Mouse (Mus musculus) midbrain, embryonic 10.5 days (tissue): Measurements from ENCODE around the gene Csad. TPM values are rescaled to one million over a fixed set of nuclear protein-coding genes. Genes with fewer than 3 reads are reported as not detected.

Experiments
- DNase-seq: peaks from one replicate; pipeline ENCODE4 v3.0.0-alpha.2; 2017; ENCODE audit warnings: low spot score
- H3K27ac ChIP-seq: fragments of 300-500 bp; sonication (generic); replicated peaks from 2 replicates; pipeline ENCODE4 v1.5.1; 2016; ENCODE audit warnings: mild to moderate bottlenecking
- H3K27me3 ChIP-seq: fragments of 300-500 bp; sonication (generic); 2 replicates; pipeline ENCODE4 v1.6.1; 2016; ENCODE audit warnings: low read depth, mild to moderate bottlenecking; ENCODE audit not compliant: poor library complexity, severe bottlenecking
- H3K36me3 ChIP-seq: fragments of 300-500 bp; sonication (generic); 2 replicates; pipeline ENCODE4 v1.6.1; 2016; ENCODE audit warnings: mild to moderate bottlenecking, moderate library complexity
- H3K4me1 ChIP-seq: fragments of 300-500 bp; sonication (generic); 2 replicates; pipeline ENCODE4 v1.6.1; 2016
- H3K4me3 ChIP-seq: fragments of 300-500 bp; sonication (generic); 2 replicates; pipeline ENCODE4 v1.5.1; 2016; ENCODE audit warnings: mild to moderate bottlenecking, moderate library complexity
- H3K9me3 ChIP-seq: fragments of 300-500 bp; sonication (generic); replicated peaks from 2 replicates; pipeline ENCODE4 v1.6.1; 2016; ENCODE audit warnings: mild to moderate bottlenecking
- WGBS: fragments of 180-500 bp; shearing (Covaris S2); methylation state at CpG from one replicate; pipeline ENCODE4 v1.1.7; 2016; 5-methylcytosine and 5-hydroxymethylcytosine counted together
- polyA plus RNA-seq: library from polyadenylated mRNA; unstranded; fragments of >200 nt; fragmentation: Nextera tagmentation; extraction: Ambion mirVana; gene quantifications from 2 replicates; pipeline ENCODE4 v1.2.1, GENCODE M21; 2016

Gene Csad
- polyA plus RNA-seq, 1 experiment from 2014 or later: 32.8 TPM

DNA sequence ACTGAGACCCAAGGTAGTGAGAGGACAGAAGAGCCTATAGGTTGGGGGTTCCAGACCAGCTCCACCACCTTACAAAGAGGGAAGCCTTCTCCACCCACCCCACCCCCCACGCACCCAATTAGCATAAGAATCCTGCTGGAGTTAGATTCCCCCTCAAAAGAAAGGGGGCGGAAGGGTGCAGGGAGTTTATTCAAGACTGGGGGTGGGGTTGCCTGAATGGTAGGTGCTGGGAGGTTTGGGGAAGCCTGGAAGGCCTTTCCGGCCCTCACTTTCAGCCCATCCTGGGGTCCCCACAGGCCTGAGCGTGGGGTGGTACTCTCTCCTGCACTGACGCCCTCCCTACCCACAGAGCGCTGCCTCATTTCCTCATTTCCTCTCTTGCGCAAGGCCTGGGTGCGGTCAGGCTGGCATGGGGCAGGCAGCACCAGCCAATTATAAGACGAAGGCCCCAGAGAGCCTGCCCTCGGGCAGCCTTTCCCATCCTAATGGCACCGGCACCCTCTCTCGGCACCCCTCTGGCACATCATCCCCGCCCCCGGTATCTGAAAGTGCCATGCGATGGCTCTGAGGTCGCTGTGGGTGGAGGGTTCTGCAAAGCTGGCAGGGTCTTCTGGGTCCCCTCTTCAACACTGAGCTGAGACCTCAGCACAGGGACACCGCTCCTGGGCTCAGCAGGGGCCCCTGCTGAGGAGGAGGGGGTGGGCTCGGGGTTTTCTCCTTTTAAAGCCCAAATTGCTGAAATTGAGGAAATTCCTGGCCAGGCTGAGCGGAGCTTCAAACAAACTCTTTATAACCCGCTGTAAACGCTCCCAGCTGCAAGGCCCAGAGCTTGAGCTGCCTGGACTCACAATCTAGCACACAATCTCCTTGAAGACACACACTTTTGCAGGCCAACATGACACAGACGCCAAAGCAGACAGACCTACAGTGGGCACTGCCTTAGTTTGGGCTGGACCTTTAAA, 39.0 kb upstream of the Csad start:
- H3K27ac ChIP-seq: peak overlapping the region; percentile 30; the same call in 1 of the 2 replicates
- peak overlapping the region; percentile 31 for H3K4me3 ChIP-seq
- H3K4me1 ChIP-seq: peaks cover 60% of the 10 kb centered on the region
- DNase-seq: no peak
- H3K36me3 ChIP-seq: no peaks in the 10 kb centered on the region
- 9% methylated on average over 22 of the region's 22 CpGs for WGBS
- H3K9me3 ChIP-seq: no peaks in the 10 kb centered on the region
- peaks cover 91% of the 10 kb centered on the region for H3K27me3 ChIP-seq

DNA sequence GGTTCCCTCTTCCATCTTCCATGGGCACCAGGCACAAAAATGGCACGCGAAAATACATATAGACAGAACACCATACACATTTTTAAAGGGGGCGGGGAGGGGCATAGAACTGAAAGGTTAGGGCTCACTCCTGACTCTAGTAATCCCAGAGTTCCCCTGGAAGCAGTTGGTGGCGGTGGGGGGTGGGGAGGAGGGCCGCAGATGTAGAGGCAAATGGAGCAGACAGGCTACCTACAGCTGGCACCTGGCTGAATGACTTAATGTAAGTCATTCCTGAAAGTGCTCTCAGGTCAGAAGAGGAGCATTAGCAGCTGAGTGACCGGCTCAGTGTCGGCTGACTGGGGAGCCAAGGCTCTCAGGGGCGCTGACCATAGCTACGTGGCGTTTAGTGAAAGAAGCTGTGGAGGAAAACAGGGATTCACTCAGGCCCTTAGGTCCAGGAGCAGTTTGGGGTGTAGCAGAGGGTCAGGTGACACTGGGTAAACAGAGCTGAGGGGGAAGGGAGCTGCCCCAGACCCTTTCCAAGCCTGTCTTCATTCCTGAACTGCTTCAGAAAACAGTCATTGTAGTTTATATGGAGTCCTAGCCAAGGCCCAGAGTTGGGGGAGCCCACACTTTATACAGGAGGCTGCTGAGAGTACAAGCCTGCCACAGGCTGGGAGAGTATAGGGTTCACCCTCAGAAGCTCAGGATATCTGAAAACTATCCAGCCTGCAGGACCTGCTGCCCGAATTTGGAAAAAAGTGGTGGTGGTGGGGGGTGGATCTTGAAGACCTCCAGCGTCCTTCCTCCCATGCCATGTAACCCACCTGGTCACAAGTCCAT, 38.1 kb upstream of the Csad start:
- Histone ChIP-seq H3K36me3 (no peaks in the 10 kb centered on the region), H3K4me1 (peaks cover 51% of the 10 kb centered on the region), H3K4me3 (no peak overlapping the region), H3K27ac (no peak overlapping the region), H3K27me3 (peaks cover 82% of the 10 kb centered on the region), H3K9me3 (no peaks in the 10 kb centered on the region)
- DNase-seq: no peak
- 26% methylated on average over 12 of the region's 12 CpGs for WGBS

DNA sequence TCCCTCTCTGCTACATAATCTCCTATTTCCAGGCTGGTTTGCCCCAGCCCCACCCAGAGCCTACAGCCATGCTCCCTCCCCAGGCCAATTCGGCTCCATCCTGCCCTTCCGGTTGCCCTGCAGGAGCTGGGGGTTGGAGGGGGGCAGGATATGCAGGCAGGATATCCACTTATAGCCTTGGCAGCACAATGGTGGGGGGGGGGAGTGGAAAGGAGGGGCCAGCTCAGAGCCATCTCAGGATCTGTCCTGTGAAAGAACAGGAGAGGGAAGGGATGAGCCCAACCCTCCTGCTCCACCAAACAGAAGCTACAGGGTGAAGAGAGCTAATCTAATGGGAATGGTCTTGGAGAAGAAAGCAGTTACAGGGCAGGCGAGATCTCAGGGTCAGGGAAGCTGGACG, 36.1 kb upstream of the Csad start:
- DNase-seq: no peak
- Histone ChIP-seq H3K4me3 (no peak overlapping the region), H3K9me3 (no peaks in the 10 kb centered on the region), H3K27me3 (peaks cover 62% of the 10 kb centered on the region), H3K4me1 (peaks cover 38% of the 10 kb centered on the region), H3K36me3 (no peaks in the 10 kb centered on the region), H3K27ac (no peak overlapping the region)
- WGBS: 85% methylated on average over 4 of the region's 4 CpGs

DNA sequence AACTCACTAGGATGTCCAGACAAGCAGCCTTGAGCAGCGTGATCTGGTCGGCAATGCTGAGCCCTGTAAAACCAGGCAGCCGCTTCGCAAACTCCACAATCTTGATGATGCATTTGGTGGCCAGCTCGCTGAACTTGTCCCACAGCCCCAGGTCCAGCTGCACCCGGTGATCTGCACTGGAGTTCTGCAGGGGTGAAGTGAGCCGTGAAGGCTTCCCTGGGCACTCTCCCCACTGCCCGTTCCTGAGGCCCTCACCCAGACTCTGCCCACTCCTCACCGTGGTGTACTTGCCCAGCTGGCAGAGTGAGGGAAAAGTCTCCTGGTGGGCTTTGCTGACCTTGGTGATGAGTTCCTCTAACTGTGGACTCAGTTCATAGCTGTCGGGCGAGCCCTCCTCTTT, 35.3 kb upstream of the Csad start:
- Histone ChIP-seq H3K4me1 (peaks cover 38% of the 10 kb centered on the region), H3K27me3 (peaks cover 54% of the 10 kb centered on the region), H3K4me3 (no peak overlapping the region), H3K9me3 (no peaks in the 10 kb centered on the region), H3K27ac (no peak overlapping the region), H3K36me3 (no peaks in the 10 kb centered on the region)
- no peak for DNase-seq
- WGBS: 76% methylated on average over 11 of the region's 11 CpGs

DNA sequence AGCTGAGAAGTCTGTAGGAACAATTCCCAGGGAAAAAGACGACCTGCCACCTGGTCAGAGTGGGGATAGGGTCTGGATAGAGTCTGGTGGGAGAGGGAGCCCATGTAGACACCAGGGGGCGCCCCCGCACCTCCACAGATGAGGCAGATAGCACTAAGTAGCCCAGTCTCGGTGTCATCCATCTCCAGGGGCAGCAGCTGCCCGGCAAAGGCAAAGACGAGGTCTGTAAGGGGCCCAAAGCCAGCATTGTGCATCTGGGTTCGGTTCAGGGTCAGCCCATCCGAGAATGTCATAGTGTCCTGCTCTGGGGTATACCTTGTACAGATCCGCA, 34.7 kb upstream of the Csad start:
- Histone ChIP-seq H3K36me3 (no peaks in the 10 kb centered on the region), H3K27ac (no peak overlapping the region), H3K4me1 (peaks cover 40% of the 10 kb centered on the region), H3K27me3 (peaks cover 48% of the 10 kb centered on the region), H3K4me3 (peak overlapping the region; percentile 3; the same call in 1 of the 2 replicates), H3K9me3 (no peaks in the 10 kb centered on the region)
- DNase-seq: peak; percentile 86
- 11% methylated on average over 9 of the region's 9 CpGs for WGBS

DNA sequence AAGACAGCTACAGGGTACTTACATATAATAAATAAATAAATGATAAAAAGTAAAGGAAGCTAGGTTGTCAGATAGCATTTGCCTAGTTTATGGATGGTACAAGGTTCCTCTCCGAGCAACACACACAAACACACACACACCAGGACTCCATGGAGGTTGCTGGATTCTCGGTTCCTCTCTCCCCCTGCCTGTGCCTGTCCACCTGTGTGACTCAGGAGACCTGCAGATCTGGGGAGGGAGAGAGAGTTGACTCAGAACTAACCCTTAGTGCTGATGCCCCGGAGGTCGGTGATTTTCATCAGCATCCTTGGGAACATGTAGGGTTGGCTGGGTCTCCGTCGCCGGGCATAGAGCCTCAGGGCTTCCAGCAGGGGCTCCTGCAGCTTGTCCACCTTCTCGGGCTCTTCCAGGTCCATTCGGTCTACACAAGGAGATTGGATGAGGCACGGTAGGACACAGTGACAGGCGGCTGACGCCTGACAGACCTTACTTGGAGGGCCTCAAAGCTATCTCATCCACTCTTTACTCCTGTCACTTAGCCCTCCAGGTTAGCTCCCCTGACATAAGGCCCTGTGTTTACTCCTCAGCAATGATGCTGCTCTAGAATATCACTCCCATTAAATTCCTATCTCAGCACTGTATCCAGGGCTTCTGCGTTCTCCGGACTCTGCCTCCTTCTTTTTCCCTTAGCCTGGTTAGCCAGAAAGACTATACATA, 34.2 kb upstream of the Csad start:
- Histone ChIP-seq H3K4me3 (peak overlapping the region; percentile 3; the same call in 1 of the 2 replicates), H3K4me1 (peaks cover 40% of the 10 kb centered on the region), H3K36me3 (no peaks in the 10 kb centered on the region), H3K9me3 (no peaks in the 10 kb centered on the region), H3K27me3 (peaks cover 43% of the 10 kb centered on the region), H3K27ac (no peak overlapping the region)
- 90% methylated on average over 14 of the region's 14 CpGs for whole genome bisulfite sequencing
- no peak for DNase-seq

DNA sequence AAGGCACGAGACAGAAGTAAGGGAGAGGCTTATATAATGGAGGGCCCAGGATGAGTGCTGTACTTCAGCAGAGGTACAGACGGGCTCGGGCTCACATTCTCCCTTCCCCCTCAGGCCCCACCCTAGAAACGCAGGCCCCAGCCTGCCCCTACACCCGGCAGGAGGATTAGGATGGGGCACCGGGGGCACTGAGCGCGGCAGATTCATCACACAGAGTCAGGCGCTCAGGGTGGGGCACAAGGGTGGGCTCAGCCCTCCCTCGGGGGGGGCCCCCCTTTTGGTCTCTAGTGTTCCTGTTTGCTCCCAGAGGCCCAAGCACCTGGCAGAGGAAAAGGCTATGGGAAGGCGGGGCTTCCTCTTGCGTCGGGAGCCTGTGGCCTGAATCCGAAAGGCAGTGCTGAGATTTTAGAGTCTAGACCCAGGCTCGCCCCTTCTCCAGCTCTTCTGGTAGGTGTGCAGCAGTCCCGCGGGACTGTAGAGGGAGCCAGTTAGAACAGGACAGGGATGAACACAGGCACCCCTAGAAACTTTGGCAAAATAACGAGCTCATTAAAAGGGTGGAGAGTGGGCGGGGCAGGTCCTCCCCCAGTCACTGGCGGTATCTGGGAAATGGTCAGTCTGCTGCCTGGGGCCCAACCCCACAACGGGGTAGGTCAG, 31.0 kb upstream of the Csad start:
- H3K27me3 ChIP-seq: peaks cover 11% of the 10 kb centered on the region
- peak; percentile 39 for DNase-seq
- H3K27ac ChIP-seq: peak overlapping the region; percentile 83
- H3K9me3 ChIP-seq: no peaks in the 10 kb centered on the region
- H3K4me3 ChIP-seq: peak overlapping the region; percentile 44
- H3K4me1 ChIP-seq: peaks cover 36% of the 10 kb centered on the region
- 25% methylated on average over 21 of the region's 21 CpGs for WGBS
- H3K36me3 ChIP-seq: no peaks in the 10 kb centered on the region

DNA sequence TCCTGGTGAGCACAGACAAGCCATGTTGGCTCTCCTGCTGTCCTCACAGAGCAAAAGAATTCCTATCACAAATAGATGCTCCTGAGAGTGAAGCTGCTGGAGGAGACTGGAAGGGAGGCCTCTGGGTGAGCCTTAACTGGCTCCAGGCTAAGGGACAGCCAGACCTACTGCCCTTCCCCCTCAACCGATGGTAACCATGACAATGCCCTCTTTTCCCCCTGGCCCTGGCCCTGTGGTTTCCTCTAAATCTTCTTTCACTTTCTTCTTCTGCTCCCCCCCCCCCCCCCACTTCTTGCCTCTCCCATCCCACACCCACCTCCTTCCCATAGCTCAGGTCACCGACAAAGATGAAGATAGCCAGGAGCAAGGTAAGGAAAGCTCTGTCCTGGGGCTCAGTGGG, 29.4 kb upstream of the Csad start:
- Histone ChIP-seq H3K4me3 (no peak overlapping the region), H3K27ac (peak overlapping the region; percentile 38; the same call in 1 of the 2 replicates), H3K9me3 (no peaks in the 10 kb centered on the region), H3K4me1 (peaks cover 36% of the 10 kb centered on the region), H3K36me3 (no peaks in the 10 kb centered on the region), H3K27me3 (no peaks in the 10 kb centered on the region)
- no peak for DNase-seq
- WGBS: 27% methylated on average over 2 of the region's 2 CpGs

DNA sequence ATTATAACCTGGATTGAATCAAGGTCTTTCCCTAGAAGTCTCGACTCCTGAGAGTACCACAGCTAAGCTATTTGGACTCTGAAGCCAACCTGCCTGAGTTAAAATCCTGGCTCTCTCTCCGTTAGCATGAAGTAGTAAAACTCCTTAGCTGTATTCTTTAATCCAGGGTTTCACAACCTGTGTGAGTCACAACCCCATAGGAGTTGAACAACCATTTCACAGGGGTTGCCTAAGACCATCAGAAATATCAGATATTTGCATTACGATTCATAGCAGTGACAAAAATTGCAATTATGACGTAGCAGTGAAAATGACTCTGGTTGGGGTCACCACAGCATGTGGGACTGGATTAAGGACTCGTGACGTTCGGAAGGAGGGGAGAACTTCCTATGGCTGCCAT, 28.2 kb upstream of the Csad start:
- no peak for DNase-seq
- no peaks in the 10 kb centered on the region for H3K27me3 ChIP-seq
- no peaks in the 10 kb centered on the region for H3K36me3 ChIP-seq
- H3K4me3 ChIP-seq: no peak overlapping the region
- peaks cover 36% of the 10 kb centered on the region for H3K4me1 ChIP-seq
- WGBS: 88% methylated on average over 7 of the region's 7 CpGs
- no peak overlapping the region for H3K27ac ChIP-seq
- H3K9me3 ChIP-seq: no peaks in the 10 kb centered on the region

DNA sequence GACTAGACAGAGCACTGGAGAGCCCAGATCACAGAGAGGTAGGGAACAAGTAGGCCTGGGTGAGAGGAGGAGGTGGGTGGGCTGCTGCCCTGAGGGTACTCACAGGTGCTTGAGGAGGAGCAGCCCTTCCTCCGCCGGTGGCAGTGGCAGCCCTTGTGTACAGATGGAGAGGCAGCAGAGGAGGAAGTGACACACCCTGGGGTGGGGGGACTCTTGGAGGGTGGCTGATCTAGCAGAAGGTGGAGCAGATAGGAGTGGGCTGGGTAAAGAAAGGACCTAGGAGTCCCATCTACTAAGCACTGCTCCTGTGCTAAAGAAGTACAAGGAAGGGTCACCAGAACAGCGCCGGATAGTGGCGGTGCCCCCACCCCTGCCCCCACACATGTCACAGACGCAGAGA, 27.2 kb upstream of the Csad start, which contains the start of gene Itgb7:
TSS of gene Itgb7 (minus strand) at position 197 of the 400 bp plus-strand sequence.
- DNase-seq: no peak
- no peaks in the 10 kb centered on the region for H3K36me3 ChIP-seq
- no peak within 1 kb of the TSS for H3K4me3 ChIP-seq
- H3K4me1 ChIP-seq: peaks cover 36% of the 10 kb centered on the region
- no peak within 1 kb of the TSS for H3K27ac ChIP-seq
- WGBS: 59% methylated on average over 6 of the region's 6 CpGs
- H3K27me3 ChIP-seq: no peaks in the 10 kb centered on the region
- no peaks in the 10 kb centered on the region for H3K9me3 ChIP-seq

DNA sequence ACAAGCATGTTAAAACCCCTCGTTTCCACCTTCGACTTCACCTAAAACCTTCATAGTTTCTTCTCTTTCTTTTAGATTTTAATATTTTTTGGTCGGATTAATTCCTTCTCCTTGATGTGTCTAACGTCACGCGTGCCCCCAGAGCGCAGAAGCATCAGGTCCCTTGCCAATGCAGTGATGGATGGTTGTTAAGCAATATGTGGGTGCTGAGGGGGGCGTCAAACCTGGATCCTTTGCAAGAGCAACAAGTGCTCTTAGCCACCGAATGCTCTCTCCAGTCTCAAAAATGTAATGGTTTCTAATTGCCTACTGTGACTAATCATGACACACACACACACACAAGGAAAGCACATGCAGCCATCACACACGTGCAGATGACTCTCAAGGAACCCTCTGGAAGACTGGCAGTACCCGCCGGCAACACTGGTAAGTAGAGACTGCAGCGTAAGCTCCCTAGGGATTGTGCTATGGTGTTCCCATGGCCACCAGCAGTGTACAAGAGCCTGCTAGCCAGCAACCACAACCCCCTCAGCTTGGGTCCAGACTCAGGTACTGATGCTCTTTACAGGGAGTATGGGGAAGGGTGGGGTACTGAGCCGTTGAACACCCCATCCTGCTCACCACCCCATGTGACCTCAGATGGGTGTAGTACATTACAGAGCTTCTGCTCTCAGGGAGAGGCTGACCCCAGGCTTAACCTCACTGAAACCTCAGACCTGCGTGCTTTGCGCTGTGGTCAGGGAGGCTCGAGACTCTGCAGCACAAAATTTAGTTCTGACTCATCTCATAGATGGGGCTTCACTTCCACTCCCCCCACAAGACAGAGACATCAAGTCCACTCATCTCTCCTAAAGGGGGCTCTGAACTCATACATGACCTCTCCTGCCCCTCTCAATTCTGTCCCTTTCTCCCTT, 26.1 kb upstream of the Csad start:
- no peak for DNase-seq
- no peaks in the 10 kb centered on the region for H3K27me3 ChIP-seq
- H3K4me3 ChIP-seq: no peak overlapping the region
- WGBS: 86% methylated on average over 17 of the region's 17 CpGs
- no peaks in the 10 kb centered on the region for H3K36me3 ChIP-seq
- H3K27ac ChIP-seq: no peak overlapping the region
- peaks cover 29% of the 10 kb centered on the region for H3K4me1 ChIP-seq
- no peaks in the 10 kb centered on the region for H3K9me3 ChIP-seq
